Mouse (Mus musculus) hindbrain, embryonic 16.5 days (tissue): ENCODE data around the gene Podxl. TPM values are rescaled to one million over a fixed set of nuclear protein-coding genes. Genes with fewer than 3 reads are reported as not detected.

Experiments used
- ATAC-seq: fragments of 200-750 bp; cut with Nextera tagmentation; 2 replicates; pipeline ENCODE4 v1.8.0; 2017; ENCODE audit warnings: moderate TSS enrichment, moderate library complexity
- H3K27ac ChIP-seq: fragments of 300-500 bp; sonication (generic); 2 replicates; pipeline ENCODE4 v1.5.1; 2014; ENCODE audit warnings: low read depth, mild to moderate bottlenecking, control low read depth, low read length, moderate library complexity
- H3K27me3 ChIP-seq: fragments of 300-500 bp; sonication (generic); replicated peaks from 2 replicates; pipeline ENCODE4 v1.6.1; 2014; ENCODE audit warnings: low read length; ENCODE audit not compliant: control insufficient read depth, insufficient read depth
- H3K36me3 ChIP-seq: fragments of 300-500 bp; sonication (generic); 2 replicates; pipeline ENCODE4 v1.6.1; 2014; ENCODE audit warnings: mild to moderate bottlenecking, low read length, moderate library complexity, mixed read lengths; ENCODE audit not compliant: control insufficient read depth, insufficient read depth
- H3K4me1 ChIP-seq: fragments of 300-500 bp; sonication (generic); 2 replicates; pipeline ENCODE4 v1.6.1; 2014; ENCODE audit warnings: low read depth, low read length; ENCODE audit not compliant: control insufficient read depth, insufficient read depth
- H3K4me2 ChIP-seq: fragments of 300-500 bp; sonication (generic); 2 replicates; pipeline ENCODE4 v1.6.1; 2014; ENCODE audit warnings: mild to moderate bottlenecking, low read length, control low read depth, moderate library complexity
- H3K4me3 ChIP-seq: fragments of 300-500 bp; sonication (generic); 2 replicates; pipeline ENCODE4 v1.5.1; 2014; ENCODE audit warnings: mild to moderate bottlenecking, low read length, control low read depth, moderate library complexity
- H3K9ac ChIP-seq: fragments of 300-500 bp; sonication (generic); 2 replicates; pipeline ENCODE4 v1.6.1; 2014; ENCODE audit warnings: low read depth, mild to moderate bottlenecking, control low read depth, low read length, moderate library complexity
- H3K9me3 ChIP-seq: fragments of 300-500 bp; sonication (generic); 2 replicates; pipeline ENCODE4 v1.6.1; 2014; ENCODE audit warnings: mild to moderate bottlenecking, low read length, moderate library complexity; ENCODE audit not compliant: control insufficient read depth
- WGBS: fragments of 180-500 bp; shearing (Covaris S2); extraction: QIAGEN DNeasy Blood & Tissue Kit; methylation state at CpG from one replicate; pipeline ENCODE4 v1.1.7; 2014; 5-methylcytosine and 5-hydroxymethylcytosine counted together
- polyA plus RNA-seq: library from polyadenylated mRNA; unstranded; fragments of >200 nt; fragmentation: Nextera tagmentation; extraction: Ambion mirVana; gene quantifications from 2 replicates; pipeline ENCODE4 v1.2.1, GENCODE M21; 2015

Podxl gene
- polyA plus RNA-seq, 1 experiment from 2014 or later: 8.3 TPM

DNA sequence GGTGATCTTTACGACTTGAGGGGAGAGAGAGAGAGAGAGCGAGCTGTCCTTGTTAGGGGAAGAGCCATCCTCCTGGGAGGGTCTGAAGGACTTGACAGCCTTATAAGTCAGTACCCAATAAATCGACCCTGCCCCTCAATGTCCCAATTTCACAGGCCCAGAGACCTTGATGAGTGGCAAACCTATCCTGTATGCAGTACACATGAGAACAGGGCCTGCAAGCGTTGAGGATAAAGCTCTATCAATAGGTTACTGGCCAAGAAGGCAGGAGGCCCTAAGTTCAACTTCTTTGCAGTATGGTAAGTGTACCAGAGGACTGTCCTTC is 33.3 kb upstream of the Podxl start:
- Histone ChIP-seq H3K4me2 (peak overlapping the region; percentile 5), H3K9ac (no peak overlapping the region), H3K4me1 (peaks cover 19% of the 10 kb centered on the region), H3K9me3 (no peaks in the 10 kb centered on the region), H3K36me3 (no peaks in the 10 kb centered on the region), H3K27me3 (no peaks in the 10 kb centered on the region), H3K27ac (peak overlapping the region; percentile 63), H3K4me3 (no peak overlapping the region)
- ATAC-seq: no peak
- 12% methylated on average over 4 of the region's 4 CpGs for WGBS

- Histone ChIP-seq H3K4me3 (no peak overlapping the region), H3K4me2 (peak overlapping the region; percentile 5), H3K36me3 (no peaks in the 10 kb centered on the region), H3K9ac (no peak overlapping the region), H3K4me1 (peaks cover 19% of the 10 kb centered on the region), H3K27ac (peak overlapping the region; percentile 63), H3K9me3 (no peaks in the 10 kb centered on the region), H3K27me3 (no peaks in the 10 kb centered on the region)
- ATAC-seq: peak; percentile 88
- 9% methylated on average over 20 of the region's 20 CpGs for whole genome bisulfite sequencing
Measured at GRCm38 (mm10) chr6:31596346-31597135, 32.8 kb upstream of the Podxl start.

GRCm38 (mm10) chr6:31592579-31593238 is 28.9 kb upstream of the Podxl start:
- Histone ChIP-seq H3K9ac (no peak overlapping the region), H3K36me3 (no peaks in the 10 kb centered on the region), H3K27ac (no peak overlapping the region), H3K27me3 (no peaks in the 10 kb centered on the region), H3K4me3 (no peak overlapping the region), H3K4me1 (peaks cover 10% of the 10 kb centered on the region), H3K9me3 (no peaks in the 10 kb centered on the region), H3K4me2 (no peak overlapping the region)
- no peak for ATAC-seq
- WGBS: 69% methylated on average over 1 of the region's 1 CpGs

DNA sequence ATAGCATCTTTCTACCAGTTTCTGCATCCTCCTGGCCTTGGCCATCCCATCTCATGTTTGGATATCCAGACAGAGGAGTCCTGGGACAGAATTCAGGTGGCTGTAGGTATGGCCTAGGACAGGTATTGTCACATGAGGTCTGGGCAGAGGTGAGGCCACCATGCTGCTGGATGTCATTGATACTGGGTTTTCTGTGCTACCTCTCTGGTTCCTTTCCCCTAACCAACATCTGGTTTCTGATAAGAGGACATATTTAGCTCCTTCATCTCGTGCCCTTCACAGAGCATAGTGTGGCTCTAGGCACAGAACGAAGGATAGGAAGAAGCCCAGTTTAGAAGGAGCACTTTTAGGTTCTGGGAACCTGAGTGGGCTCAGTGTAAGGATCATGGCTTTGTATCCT is 28.3 kb upstream of the Podxl start:
- no peak overlapping the region for H3K4me2 ChIP-seq
- no peak overlapping the region for H3K9ac ChIP-seq
- no peaks in the 10 kb centered on the region for H3K9me3 ChIP-seq
- no peaks in the 10 kb centered on the region for H3K36me3 ChIP-seq
- no peak overlapping the region for H3K4me3 ChIP-seq
- H3K27me3 ChIP-seq: no peaks in the 10 kb centered on the region
- H3K4me1 ChIP-seq: peaks cover 10% of the 10 kb centered on the region
- 88% methylated on average over 2 of the region's 2 CpGs for WGBS
- ATAC-seq: no peak
- no peak overlapping the region for H3K27ac ChIP-seq

GRCm38 (mm10) chr6:31591676-31592075 is 27.9 kb upstream of the Podxl start:
- no peak overlapping the region for H3K27ac ChIP-seq
- 88% methylated on average over 3 of the region's 3 CpGs for whole genome bisulfite sequencing
- H3K9ac ChIP-seq: no peak overlapping the region
- H3K27me3 ChIP-seq: no peaks in the 10 kb centered on the region
- peaks cover 5% of the 10 kb centered on the region for H3K4me1 ChIP-seq
- no peaks in the 10 kb centered on the region for H3K36me3 ChIP-seq
- no peaks in the 10 kb centered on the region for H3K9me3 ChIP-seq
- no peak overlapping the region for H3K4me2 ChIP-seq
- ATAC-seq: no peak
- H3K4me3 ChIP-seq: no peak overlapping the region

DNA sequence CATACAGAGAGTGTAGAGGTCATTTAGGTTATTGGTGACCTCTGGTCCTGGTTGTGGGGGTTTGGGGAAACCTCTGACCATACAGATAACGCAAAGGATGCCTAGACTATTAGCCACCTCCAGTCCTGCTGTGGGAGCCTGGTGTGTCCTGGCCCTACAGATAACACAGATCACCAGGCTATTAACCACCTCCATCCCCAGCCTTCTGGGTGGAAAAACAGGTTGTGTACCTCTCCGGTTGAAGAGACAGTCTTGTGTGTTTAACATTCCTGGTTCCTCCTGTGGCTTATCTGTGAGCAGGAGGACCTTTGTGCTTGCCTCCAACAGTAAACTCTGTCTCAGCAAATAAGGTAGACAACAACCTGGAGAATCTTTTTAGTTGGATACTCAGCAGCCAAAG is 27.0 kb upstream of the Podxl start:
- H3K9me3 ChIP-seq: no peaks in the 10 kb centered on the region
- no peak for ATAC-seq
- no peak overlapping the region for H3K4me3 ChIP-seq
- no peaks in the 10 kb centered on the region for H3K36me3 ChIP-seq
- no peak overlapping the region for H3K9ac ChIP-seq
- H3K27me3 ChIP-seq: no peaks in the 10 kb centered on the region
- 89% methylated on average over 2 of the region's 2 CpGs for WGBS
- H3K4me2 ChIP-seq: no peak overlapping the region
- H3K27ac ChIP-seq: no peak overlapping the region
- no peaks in the 10 kb centered on the region for H3K4me1 ChIP-seq

DNA sequence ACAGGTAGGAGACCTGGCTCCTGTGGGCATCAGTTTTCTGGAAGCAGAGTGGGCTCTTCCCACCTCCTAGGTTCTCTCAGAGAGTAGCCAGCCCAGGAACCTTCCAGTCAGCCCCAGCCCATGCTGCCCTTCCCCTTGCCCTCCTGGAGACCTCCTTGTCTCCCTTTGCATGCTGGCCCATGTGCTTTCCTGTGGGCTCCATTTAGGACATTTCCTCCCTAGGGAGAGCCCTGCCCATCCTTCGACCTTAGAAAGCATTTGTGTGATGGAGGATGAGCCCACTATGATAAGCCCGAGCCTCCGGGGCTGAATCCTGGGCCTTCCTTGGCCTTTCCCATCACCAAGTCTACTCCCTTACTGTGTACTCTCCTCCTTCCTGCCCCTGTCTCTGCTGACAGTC is 25.5 kb upstream of the Podxl start:
- Histone ChIP-seq H3K36me3 (no peaks in the 10 kb centered on the region), H3K9ac (no peak overlapping the region), H3K4me1 (no peaks in the 10 kb centered on the region), H3K4me2 (no peak overlapping the region), H3K9me3 (no peaks in the 10 kb centered on the region), H3K27me3 (no peaks in the 10 kb centered on the region), H3K4me3 (no peak overlapping the region), H3K27ac (no peak overlapping the region)
- 88% methylated on average over 3 of the region's 3 CpGs for WGBS
- no peak for ATAC-seq

DNA sequence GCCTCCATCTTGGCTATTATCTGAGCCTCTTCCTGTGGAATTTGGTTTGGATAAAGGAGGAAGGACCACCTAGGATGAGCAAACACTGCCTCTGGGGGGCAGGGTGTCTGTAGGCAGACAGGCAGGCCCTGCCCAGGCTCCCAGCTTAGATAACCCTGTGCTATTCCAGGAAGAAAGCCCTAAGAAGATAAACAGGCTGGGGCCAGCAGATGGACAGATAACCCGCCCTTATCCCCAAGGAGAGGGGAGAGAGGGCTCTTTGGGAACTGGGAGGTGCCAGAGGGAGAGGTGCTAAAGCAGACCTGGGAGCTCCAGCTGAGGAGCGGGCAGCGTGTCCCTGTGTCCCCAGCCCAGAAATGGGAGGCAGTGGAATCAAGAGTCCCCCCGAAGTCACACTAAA is 23.9 kb upstream of the Podxl start:
- no peaks in the 10 kb centered on the region for H3K36me3 ChIP-seq
- H3K27me3 ChIP-seq: no peaks in the 10 kb centered on the region
- ATAC-seq: no peak
- no peaks in the 10 kb centered on the region for H3K9me3 ChIP-seq
- H3K4me2 ChIP-seq: no peak overlapping the region
- 68% methylated on average over 4 of the region's 4 CpGs for WGBS
- no peaks in the 10 kb centered on the region for H3K4me1 ChIP-seq
- no peak overlapping the region for H3K9ac ChIP-seq
- no peak overlapping the region for H3K4me3 ChIP-seq
- H3K27ac ChIP-seq: no peak overlapping the region

GRCm38 (mm10) chr6:31586127-31586526 is 22.3 kb upstream of the Podxl start:
- H3K4me3 ChIP-seq: no peak overlapping the region
- H3K9ac ChIP-seq: no peak overlapping the region
- no peaks in the 10 kb centered on the region for H3K4me1 ChIP-seq
- H3K27me3 ChIP-seq: no peaks in the 10 kb centered on the region
- H3K4me2 ChIP-seq: no peak overlapping the region
- no peaks in the 10 kb centered on the region for H3K9me3 ChIP-seq
- H3K36me3 ChIP-seq: no peaks in the 10 kb centered on the region
- ATAC-seq: no peak
- no peak overlapping the region for H3K27ac ChIP-seq
- 85% methylated on average over 2 of the region's 2 CpGs for WGBS
